Mouse (Mus musculus): ENCODE data around the gene Ube2m. TPM values are rescaled to one million over a fixed set of nuclear protein-coding genes. Genes with fewer than 3 reads are reported as not detected.

Gene Ube2m
- polyA plus RNA-seq, 1 experiment from 2014 or later, result 31.6 TPM

GRCm38 (mm10) chr7:12995862-12996261 is 42.2 kb downstream of the Ube2m start:
- H3K9me3 ChIP-seq (ENCODE audit: control insufficient read depth, low read length), result no peaks in the 10 kb centered on the region
- no peak for ATAC-seq (ENCODE audit: low read depth)
- H3K4me3 ChIP-seq (ENCODE audit: low read length), result no peak overlapping the region
- no peak overlapping the region for H3K9ac ChIP-seq (ENCODE audit: low read length)
- H3K27ac ChIP-seq (ENCODE audit: low read length), result no peak overlapping the region
- no peak overlapping the region for H3K4me2 ChIP-seq (ENCODE audit: low read depth, low read length)
- H3K36me3 ChIP-seq (ENCODE audit: control insufficient read depth, insufficient read depth, low read length), result no peaks in the 10 kb centered on the region
- no peaks in the 10 kb centered on the region for H3K4me1 ChIP-seq (replicated peaks; ENCODE audit: control insufficient read depth, insufficient read depth, low read length)
- H3K27me3 ChIP-seq (ENCODE audit: control insufficient read depth, insufficient read depth, low read depth, low read length), result no peaks in the 10 kb centered on the region

GRCm38 (mm10) chr7:12993148-12993547 is 44.9 kb downstream of the Ube2m start:
- H3K9me3 ChIP-seq (ENCODE audit: control insufficient read depth, low read length), result no peaks in the 10 kb centered on the region
- no peak overlapping the region for H3K4me2 ChIP-seq (ENCODE audit: low read depth, low read length)
- no peak overlapping the region for H3K4me3 ChIP-seq (ENCODE audit: low read length)
- H3K27ac ChIP-seq (ENCODE audit: low read length), result no peak overlapping the region
- 86% methylated on average over 10 of the region's 10 CpGs for WGBS
- H3K36me3 ChIP-seq (ENCODE audit: control insufficient read depth, insufficient read depth, low read length), result no peaks in the 10 kb centered on the region
- no peaks in the 10 kb centered on the region for H3K4me1 ChIP-seq (replicated peaks; ENCODE audit: control insufficient read depth, insufficient read depth, low read length)
- H3K27me3 ChIP-seq (ENCODE audit: control insufficient read depth, insufficient read depth, low read depth, low read length), result no peaks in the 10 kb centered on the region
- no peak overlapping the region for H3K9ac ChIP-seq (ENCODE audit: low read length)
- no peak for ATAC-seq (ENCODE audit: low read depth)

GRCm38 (mm10) chr7:12992222-12992621 is 45.9 kb downstream of the Ube2m start:
- Histone ChIP-seq H3K36me3 (ENCODE audit: control insufficient read depth, insufficient read depth, low read length) (no peaks in the 10 kb centered on the region), H3K27me3 (ENCODE audit: control insufficient read depth, insufficient read depth, low read depth, low read length) (no peaks in the 10 kb centered on the region), H3K9me3 (ENCODE audit: control insufficient read depth, low read length) (no peaks in the 10 kb centered on the region), H3K9ac (ENCODE audit: low read length) (no peak overlapping the region), H3K27ac (ENCODE audit: low read length) (no peak overlapping the region), H3K4me2 (ENCODE audit: low read depth, low read length) (no peak overlapping the region), H3K4me1 (replicated peaks; ENCODE audit: control insufficient read depth, insufficient read depth, low read length) (no peaks in the 10 kb centered on the region), H3K4me3 (ENCODE audit: low read length) (no peak overlapping the region)
- ATAC-seq (ENCODE audit: low read depth), result no peak
- 7% methylated on average over 3 of the region's 3 CpGs for WGBS

GRCm38 (mm10) chr7:12987409-12988189 is 50.5 kb downstream of the Ube2m start:
- no peaks in the 10 kb centered on the region for H3K36me3 ChIP-seq (ENCODE audit: control insufficient read depth, insufficient read depth, low read length)
- no peak overlapping the region for H3K27ac ChIP-seq (ENCODE audit: low read length)
- WGBS, result 77% methylated on average over 8 of the region's 8 CpGs
- no peak overlapping the region for H3K9ac ChIP-seq (ENCODE audit: low read length)
- no peak overlapping the region for H3K4me2 ChIP-seq (ENCODE audit: low read depth, low read length)
- no peak overlapping the region for H3K4me3 ChIP-seq (ENCODE audit: low read length)
- no peaks in the 10 kb centered on the region for H3K9me3 ChIP-seq (ENCODE audit: control insufficient read depth, low read length)
- H3K27me3 ChIP-seq (ENCODE audit: control insufficient read depth, insufficient read depth, low read depth, low read length), result no peaks in the 10 kb centered on the region
- no peak for ATAC-seq (ENCODE audit: low read depth)
- H3K4me1 ChIP-seq (replicated peaks; ENCODE audit: control insufficient read depth, insufficient read depth, low read length), result no peaks in the 10 kb centered on the region

- Histone ChIP-seq H3K4me3 (ENCODE audit: low read length) (no peak overlapping the region), H3K36me3 (ENCODE audit: control insufficient read depth, insufficient read depth, low read length) (no peaks in the 10 kb centered on the region), H3K27me3 (ENCODE audit: control insufficient read depth, insufficient read depth, low read depth, low read length) (no peaks in the 10 kb centered on the region), H3K27ac (ENCODE audit: low read length) (no peak overlapping the region), H3K9me3 (ENCODE audit: control insufficient read depth, low read length) (no peaks in the 10 kb centered on the region), H3K9ac (ENCODE audit: low read length) (no peak overlapping the region), H3K4me1 (replicated peaks; ENCODE audit: control insufficient read depth, insufficient read depth, low read length) (no peaks in the 10 kb centered on the region), H3K4me2 (ENCODE audit: low read depth, low read length) (no peak overlapping the region)
- ATAC-seq (ENCODE audit: low read depth), result no peak
- WGBS, result 83% methylated on average over 8 of the region's 8 CpGs
Measured at GRCm38 (mm10) chr7:12986906-12987305, 51.2 kb downstream of the Ube2m start.

- Histone ChIP-seq H3K4me1 (replicated peaks; ENCODE audit: control insufficient read depth, insufficient read depth, low read length) (no peaks in the 10 kb centered on the region), H3K9me3 (ENCODE audit: control insufficient read depth, low read length) (no peaks in the 10 kb centered on the region), H3K4me3 (ENCODE audit: low read length) (no peak overlapping the region), H3K9ac (ENCODE audit: low read length) (no peak overlapping the region), H3K4me2 (ENCODE audit: low read depth, low read length) (no peak overlapping the region), H3K27ac (ENCODE audit: low read length) (no peak overlapping the region), H3K36me3 (ENCODE audit: control insufficient read depth, insufficient read depth, low read length) (no peaks in the 10 kb centered on the region), H3K27me3 (ENCODE audit: control insufficient read depth, insufficient read depth, low read depth, low read length) (no peaks in the 10 kb centered on the region)
- 76% methylated on average over 1 of the region's 1 CpGs for WGBS
- ATAC-seq (ENCODE audit: low read depth), result no peak
Measured at GRCm38 (mm10) chr7:12985724-12986123, 52.4 kb downstream of the Ube2m start.

Other genes starting within 250 kb of the Ube2m start
- 5.6 and 6.5 TPM in 2 replicates for gene Zscan18, start 234.6 kb downstream of the Ube2m start, polyA plus RNA-seq (2015; fragmentation: Nextera tagmentation; extraction: Ambion mirVana)
- 13.6 and 14.5 TPM in 2 replicates for gene Zfp329, start 219.4 kb downstream of the Ube2m start, polyA plus RNA-seq (2015; fragmentation: Nextera tagmentation; extraction: Ambion mirVana)
- gene Zfp110, start 203.5 kb downstream of the Ube2m start, polyA plus RNA-seq (2015; fragmentation: Nextera tagmentation; extraction: Ambion mirVana), result 45.5 and 46.4 TPM in 2 replicates
- gene Zfp128, start 157.1 kb downstream of the Ube2m start, polyA plus RNA-seq (2015; fragmentation: Nextera tagmentation; extraction: Ambion mirVana), result 4.1 and 4.7 TPM in 2 replicates
- 16.7 and 17.1 TPM in 2 replicates for gene Zscan22, start 140.5 kb downstream of the Ube2m start, polyA plus RNA-seq (2015; fragmentation: Nextera tagmentation; extraction: Ambion mirVana)
- gene Rps5, start 116.0 kb downstream of the Ube2m start, polyA plus RNA-seq (2015; fragmentation: Nextera tagmentation; extraction: Ambion mirVana), result 950 and 1,039 TPM in 2 replicates
- 1.4 and 1.8 TPM in 2 replicates for gene Rnf225, start 110.9 kb downstream of the Ube2m start, polyA plus RNA-seq (2015; fragmentation: Nextera tagmentation; extraction: Ambion mirVana)
- gene Zfp324, start 72.4 kb downstream of the Ube2m start, polyA plus RNA-seq (2015; fragmentation: Nextera tagmentation; extraction: Ambion mirVana), result 9.7 and 10.6 TPM in 2 replicates
- 10.4 and 12.0 TPM in 2 replicates for gene Zfp446, start 60.4 kb downstream of the Ube2m start, polyA plus RNA-seq (2015; fragmentation: Nextera tagmentation; extraction: Ambion mirVana)
- gene Slc27a5, start 40.1 kb downstream of the Ube2m start, polyA plus RNA-seq (2015; fragmentation: Nextera tagmentation; extraction: Ambion mirVana), result 0.57 TPM in 1 of 2 replicates, not detected in the other
- 190 and 195 TPM in 2 replicates for gene Trim28, start 39.2 kb downstream of the Ube2m start, polyA plus RNA-seq (2015; fragmentation: Nextera tagmentation; extraction: Ambion mirVana)
- 28.1 and 28.2 TPM in 2 replicates for gene Zbtb45, start 28.2 kb downstream of the Ube2m start, polyA plus RNA-seq (2015; fragmentation: Nextera tagmentation; extraction: Ambion mirVana)
- 157 and 173 TPM in 2 replicates for gene Chmp2a, start 3.5 kb downstream of the Ube2m start, polyA plus RNA-seq (2015; fragmentation: Nextera tagmentation; extraction: Ambion mirVana)
- 4.2 and 5.1 TPM in 2 replicates for gene Mzf1, start 16.5 kb upstream of the Ube2m start, polyA plus RNA-seq (2015; fragmentation: Nextera tagmentation; extraction: Ambion mirVana)
- gene Vmn1r85, start 56.9 kb upstream of the Ube2m start, polyA plus RNA-seq (2015; fragmentation: Nextera tagmentation; extraction: Ambion mirVana), result not detected in 2 replicates
- gene Vmn1r86, start 81.6 kb upstream of the Ube2m start, polyA plus RNA-seq (2015; fragmentation: Nextera tagmentation; extraction: Ambion mirVana), result not detected in 2 replicates
- not detected in 2 replicates for gene Vmn1r87, start 101.9 kb upstream of the Ube2m start, polyA plus RNA-seq (2015; fragmentation: Nextera tagmentation; extraction: Ambion mirVana)
- gene Vmn1r88, start 121.3 kb upstream of the Ube2m start, polyA plus RNA-seq (2015; fragmentation: Nextera tagmentation; extraction: Ambion mirVana), result not detected in 2 replicates
- not detected in 2 replicates for gene Vmn1r89, start 174.7 kb upstream of the Ube2m start, polyA plus RNA-seq (2015; fragmentation: Nextera tagmentation; extraction: Ambion mirVana)
- 101 and 105 TPM in 2 replicates for gene Lig1, start 239.0 kb upstream of the Ube2m start, polyA plus RNA-seq (2015; fragmentation: Nextera tagmentation; extraction: Ambion mirVana)
- gene Zswim9, start 240.4 kb upstream of the Ube2m start, polyA plus RNA-seq (2015; fragmentation: Nextera tagmentation; extraction: Ambion mirVana), result 8.9 and 9.7 TPM in 2 replicates